Mouse (Mus musculus): ENCODE data around the gene Dip2b.

Dip2b gene

DNA sequence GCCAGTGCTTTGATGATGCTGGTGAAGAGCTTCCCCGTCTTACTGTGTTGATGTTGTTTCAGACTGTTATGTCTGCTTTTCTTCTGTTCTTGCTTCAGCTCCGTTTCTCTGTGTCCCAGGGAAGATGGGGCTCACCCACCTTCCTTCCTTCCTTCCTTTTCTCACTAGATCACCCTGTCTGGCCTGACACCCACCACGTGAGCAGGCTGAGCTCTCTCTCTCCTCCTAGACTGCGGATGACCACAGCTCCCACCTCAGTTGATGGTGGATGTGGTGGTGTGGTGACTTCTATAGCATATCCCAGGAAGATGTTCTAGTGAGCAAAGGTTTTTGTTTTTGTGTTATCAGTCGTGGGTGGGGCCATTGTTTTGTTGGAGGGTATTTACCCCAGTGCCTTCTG lies 85.4 kb downstream of the Dip2b start:
- DNase-seq (ENCODE audit: low read depth in 2 of 2, low spot score in 2 of 2), result peak; percentile 6 to 20

DNA sequence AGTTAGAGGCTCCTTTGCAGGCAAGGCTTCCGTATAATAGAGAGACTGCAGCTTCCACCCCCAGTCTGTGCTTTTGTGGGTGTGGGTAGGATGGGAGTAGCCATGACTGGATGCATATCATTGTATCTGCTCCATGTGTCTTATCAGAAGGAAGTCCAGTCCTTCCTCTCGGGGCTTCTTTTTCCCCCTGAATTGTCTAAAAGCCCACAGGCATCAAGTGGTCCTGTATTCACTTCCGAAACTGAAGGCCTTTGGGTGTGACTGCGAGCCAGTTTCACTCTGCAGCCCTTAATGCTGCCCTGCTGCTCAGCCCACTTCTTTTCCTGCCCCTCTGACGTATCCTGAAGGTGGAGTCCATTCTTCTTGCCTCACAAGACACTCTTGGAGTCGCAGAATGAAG lies 86.8 kb downstream of the Dip2b start:
- DNase-seq (ENCODE audit: low read depth in 2 of 2, low spot score in 2 of 2), result no peak

DNA sequence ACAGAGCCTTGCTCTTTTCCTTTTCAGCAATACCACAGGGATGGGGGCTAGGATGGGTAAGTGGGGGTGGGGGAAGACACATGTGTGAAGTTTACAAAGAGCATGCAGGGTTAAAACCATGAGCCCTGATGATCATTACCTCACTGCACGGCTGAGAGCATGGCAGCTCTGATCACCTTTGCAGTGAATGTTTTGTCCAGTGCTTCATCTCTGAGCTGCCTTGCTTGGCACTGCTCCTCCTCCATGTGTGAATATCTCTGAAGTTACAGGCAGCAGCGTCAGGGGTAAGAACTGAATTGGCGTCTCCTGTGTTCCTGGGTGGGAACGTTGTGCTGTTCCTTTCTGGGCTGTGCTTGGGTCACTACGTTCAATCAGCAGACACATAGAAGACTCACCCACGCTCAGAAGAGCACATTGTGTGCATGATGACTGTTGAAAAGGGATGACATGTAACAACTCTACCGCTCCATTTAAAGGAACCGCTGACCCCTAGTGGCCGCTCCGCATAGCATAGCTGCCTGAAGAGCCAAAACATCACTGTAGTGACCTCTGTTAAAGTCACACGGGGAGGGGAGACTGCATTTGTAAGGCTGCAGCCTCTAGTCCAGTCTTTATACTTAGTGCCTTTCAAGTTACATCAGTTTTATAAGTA lies 88.1 kb downstream of the Dip2b start:
- DNase-seq (ENCODE audit: low read depth in 2 of 2, low spot score in 2 of 2), result peak; percentile 71 to 80

DNA sequence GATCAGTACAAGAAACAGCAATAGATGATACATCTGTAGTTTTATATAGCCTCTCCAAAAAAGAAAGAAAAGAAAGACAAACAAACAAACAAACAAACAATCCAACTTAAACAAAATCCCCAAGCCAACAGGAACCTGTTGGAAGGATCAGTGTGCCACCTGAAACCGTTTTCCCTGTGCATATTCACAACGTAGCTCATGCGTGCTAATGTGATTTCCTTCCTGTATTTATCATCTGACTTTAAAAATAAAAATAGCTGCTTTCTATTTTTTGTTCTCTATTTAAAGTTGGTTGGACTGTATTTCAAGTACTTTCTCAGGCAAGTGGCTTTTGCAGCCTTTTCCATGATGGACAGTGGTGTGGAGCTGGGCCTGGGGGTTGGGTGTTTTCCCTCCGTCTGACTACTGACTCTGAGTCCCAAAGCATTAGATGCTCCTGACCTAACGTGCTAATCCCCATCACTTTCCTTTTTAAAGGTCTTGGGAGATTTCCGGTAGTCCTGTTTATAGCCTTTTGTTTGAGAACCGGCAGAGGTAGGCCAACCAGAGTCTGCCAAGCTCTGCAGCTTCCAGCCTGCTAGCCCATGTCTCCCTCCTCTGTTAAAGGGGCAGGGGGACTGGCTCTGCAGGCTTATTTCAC lies 90.8 kb downstream of the Dip2b start:
- no peak for DNase-seq (ENCODE audit: low read depth in 2 of 2, low spot score in 2 of 2)

DNA sequence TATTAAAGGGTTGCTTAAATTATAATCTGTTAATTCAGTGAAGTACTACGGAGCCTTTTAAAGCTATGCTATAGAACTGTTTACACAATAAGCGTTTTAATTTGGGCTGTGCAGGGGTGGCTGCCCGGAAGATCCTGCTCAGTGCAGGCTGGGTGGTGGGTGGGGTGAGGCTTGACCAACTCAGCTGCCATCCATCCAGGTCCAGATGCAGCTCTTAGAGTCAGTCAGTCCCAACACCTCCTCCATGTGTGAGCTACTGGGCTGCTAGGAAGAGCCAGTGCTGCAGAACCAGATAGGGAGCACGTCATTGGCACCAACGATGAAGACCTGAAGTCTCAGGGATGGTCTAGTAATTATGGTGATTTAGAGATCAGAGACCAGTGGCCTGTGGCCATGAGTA lies 101.2 kb downstream of the Dip2b start:
- no peak for DNase-seq (ENCODE audit: low read depth in 2 of 2, low spot score in 2 of 2)

DNA sequence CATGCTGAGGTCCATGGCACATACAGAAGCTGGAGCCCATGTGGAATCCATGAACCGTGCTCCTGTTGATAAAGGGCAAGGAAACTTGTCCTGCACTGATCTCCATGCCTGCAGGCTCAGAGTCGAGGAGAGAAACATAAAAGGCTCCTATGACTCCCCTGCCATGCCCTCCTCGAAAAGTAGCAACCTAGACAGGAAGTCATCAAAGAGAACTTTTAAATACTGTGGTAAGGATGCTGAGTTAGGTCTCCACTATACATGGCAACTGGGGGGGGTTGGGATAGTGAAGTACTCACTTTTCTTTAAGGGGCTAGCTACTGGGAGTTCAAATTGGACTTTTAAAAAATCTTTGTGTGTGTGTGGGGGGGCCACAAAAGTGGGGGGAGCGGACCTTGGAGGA lies 102.0 kb downstream of the Dip2b start:
- peak in 1 of 2 experiments; percentile 19 for DNase-seq (ENCODE audit: low read depth in 2 of 2, low spot score in 2 of 2)

DNA sequence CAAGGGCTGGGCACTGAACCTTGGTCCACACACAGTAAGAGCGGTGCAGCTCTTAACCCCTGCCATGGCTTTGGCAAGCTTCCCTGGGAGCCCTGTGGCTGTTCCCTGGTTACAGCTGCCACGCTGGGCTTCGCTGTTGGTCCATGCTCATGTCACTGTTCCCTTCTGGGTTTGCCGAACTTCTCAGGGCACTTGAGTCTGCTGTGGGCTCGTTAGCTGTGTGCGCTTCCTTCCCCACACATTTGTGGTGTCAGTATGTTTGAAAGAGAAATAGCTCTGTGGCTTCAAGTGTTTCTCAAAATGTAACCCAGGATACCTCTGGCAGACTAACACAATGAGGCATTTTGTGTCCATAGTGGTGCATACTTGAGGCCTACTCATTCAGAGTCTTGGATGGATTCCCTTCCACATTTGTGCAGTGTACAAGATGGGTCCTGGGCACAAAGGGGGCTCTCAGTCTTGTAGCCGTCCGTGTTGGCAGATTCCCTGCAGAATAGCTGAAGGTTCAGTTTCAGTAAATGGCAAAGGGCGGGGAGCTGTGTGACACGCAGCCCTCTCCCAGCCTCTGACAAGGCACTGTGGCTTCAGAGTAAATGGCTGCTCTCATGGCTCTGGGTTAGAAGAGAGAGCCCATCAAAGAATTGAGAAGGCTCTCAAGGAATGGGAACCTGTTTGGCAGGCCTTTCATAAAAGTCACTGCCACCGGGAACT lies 104.8 kb downstream of the Dip2b start:
- DNase-seq (ENCODE audit: low read depth in 2 of 2, low spot score in 2 of 2), result no peak

DNA sequence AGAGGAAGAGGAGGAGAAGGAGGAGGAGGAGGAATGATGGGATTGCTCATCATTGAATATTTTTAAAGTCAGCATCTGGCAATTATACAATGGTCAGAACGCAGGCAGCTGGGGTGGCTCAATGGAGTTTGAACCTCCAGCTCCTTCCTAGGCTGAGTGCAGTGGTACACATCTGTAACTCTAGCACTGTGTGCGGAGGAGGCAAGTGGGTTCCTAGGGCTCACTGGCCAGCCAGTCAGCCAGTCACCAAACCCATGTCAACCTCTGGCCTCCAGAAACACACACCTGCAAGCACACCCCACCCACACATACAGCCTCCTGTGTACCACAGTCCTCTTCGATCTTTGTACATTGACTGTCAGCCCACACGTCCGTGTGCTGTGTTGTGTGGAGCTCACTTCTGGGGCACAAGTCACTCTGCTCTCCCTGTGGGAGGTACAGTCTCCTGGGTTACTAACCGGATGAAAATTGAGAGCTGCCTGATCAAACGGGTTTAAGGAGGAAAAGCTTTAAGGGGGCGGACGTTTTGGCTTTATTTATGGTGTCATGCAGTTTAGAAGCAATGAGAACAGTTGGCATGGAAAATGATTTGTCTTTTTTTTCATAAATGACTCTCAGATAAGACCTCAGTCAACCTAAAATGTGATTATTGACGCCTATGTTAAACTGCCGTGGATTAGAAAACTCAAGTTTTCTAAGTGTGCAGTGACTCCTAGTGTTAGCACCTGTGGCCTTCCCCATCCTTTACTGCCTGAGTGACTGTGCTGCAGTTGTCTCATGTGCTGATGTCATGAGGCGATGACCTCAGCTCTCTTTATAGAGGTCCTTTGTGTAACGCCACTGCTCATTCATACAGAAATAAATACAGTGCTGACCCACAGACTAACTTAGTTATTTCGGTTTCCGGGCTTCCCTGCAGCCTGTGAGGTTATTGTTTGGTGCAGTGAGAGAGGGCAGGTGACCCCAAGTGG lies 106.7 kb downstream of the Dip2b start:
- DNase-seq (ENCODE audit: low read depth in 2 of 2, low spot score in 2 of 2), result no peak

DNA sequence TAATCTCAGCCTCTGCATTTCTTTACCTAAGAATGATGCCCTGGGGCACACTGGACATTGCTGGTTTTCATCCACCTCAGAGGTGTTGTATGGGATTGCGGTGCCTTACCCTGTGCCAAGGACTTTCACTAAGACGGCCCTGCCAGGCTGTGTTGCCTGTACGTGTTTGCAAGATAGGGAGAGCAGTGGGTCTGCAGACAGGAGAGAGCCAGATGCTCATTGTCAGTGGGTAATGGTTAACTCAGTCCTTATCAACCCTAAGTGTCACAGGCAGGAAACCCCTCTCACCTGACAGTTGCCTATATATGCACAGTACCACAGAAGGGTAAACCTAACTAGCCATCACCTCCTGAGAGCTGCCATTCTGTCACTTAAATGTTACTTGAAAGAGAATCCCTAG lies 107.5 kb downstream of the Dip2b start:
- DNase-seq (ENCODE audit: low read depth in 2 of 2, low spot score in 2 of 2), result no peak

DNA sequence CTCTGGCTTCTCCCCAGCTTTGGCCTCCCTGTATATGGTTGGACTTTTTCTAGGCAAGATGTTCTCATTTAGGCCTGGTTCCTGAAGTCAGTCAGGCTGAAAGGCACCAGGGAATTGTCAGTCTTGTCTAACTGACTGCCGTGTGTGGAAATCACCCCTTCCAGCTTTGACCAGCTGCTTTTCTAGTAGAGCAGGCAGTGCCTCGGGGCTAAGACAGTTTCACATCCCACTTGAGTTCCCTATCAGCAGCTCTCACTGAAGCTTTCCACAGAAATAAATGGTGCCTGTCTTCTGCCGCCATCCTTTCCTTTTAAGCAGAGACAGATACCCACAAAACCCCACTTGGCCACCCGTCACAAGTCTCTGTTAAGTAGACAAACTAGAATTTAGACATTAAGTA lies 112.1 kb downstream of the Dip2b start:
- DNase-seq (ENCODE audit: low read depth in 2 of 2, low spot score in 2 of 2), result no peak

DNA sequence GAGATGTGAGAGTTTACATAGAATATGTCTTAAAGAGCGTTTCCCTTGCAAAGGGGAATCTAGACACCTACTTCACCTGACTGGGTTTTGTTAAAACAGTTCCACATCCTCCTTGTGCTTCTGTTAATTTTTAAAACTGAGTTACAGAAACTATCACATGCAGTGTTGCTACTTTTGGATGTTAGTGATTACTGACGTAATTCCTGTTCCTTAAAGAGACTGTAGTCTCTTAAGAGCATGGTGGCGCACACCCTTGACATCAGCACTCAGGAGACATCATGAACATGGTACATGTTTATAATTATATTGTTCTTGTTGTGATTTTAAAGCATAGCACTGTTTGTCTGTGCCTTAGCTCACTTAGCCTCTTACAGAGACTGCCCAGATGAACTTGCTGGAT lies 113.9 kb downstream of the Dip2b start:
- DNase-seq (ENCODE audit: low read depth in 2 of 2, low spot score in 2 of 2), result no peak

DNA sequence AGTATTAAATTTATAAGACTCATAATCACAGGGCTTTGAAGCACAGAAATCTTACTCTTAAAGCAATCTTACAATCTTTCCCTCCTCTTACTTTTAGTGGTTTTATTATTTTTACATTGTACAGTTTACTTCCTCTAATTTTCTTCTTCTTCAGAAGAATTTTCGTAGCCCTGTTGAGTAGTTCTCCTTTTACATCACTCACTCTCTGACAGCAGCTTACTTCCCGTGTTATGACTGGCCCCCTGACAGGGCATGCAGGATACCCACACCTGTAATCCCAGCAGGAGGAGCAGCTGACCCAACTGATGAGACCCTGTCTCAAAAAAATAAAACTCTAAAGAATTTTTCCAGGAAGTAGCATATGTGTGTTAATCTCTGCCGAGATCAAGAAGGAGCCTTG lies 114.6 kb downstream of the Dip2b start:
- DNase-seq (ENCODE audit: low read depth in 2 of 2, low spot score in 2 of 2), result no peak

DNA sequence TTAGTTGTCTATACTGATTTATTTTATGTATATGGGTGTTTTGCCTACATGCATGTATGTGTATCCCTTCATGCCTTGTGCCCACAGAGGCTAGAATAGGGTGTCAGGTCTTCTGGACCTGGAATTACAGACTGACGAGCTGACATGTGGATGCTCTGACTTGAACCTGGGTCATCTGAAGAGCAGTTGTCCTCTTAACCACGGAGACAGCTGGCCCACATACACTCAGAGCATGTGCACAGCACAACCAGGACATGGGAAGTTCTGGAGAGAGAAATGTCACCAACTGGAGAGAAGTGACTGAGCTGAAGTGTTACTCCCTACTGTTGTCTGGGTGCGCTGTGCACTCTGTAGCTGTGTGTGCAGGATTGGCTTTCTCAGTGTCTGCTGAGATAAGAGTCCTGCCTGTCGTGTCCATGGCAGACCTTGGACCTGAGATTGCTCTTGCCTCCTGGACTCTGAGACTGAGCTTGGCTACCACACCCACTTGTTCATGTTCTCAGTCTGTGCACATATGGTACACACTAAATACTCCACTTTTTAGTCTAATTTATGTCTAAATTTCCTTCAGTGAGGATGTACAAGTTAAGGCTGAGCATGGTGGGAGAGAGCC lies 117.7 kb downstream of the Dip2b start:
- DNase-seq (ENCODE audit: low read depth in 2 of 2, low spot score in 2 of 2), result no peak

DNA sequence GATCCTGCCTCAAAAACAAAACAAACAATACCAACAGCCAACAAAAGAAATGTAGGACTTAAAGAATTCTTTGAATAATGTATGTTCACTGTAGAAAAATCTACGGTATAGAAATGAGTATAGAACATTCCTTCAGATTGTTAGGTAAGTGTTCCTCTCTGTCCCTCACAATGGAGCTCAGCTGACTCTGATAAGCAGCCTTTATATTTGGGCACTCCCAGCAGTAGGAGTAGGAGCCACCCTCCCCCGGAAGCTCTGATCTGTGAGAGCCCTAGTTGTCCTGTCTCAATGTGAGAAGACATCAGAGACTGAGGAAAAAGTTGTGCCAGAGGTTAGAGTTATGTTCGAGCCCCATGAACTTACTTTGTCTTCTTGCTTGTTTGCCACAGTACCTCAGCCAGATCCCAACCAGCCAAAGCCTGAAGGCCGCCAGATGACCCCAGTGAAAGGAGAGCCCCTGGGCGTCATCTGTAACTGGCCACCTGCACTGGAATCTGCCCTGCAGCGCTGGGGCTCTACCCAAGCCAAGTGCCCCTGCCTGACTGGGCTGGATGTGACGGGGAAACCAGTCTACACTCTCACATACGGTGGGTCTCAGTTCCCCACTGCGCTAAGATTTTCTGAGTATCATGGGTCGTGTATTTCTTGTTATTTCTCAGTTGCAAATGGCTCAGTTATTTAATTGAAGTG lies 118.5 kb downstream of the Dip2b start:
- no peak for DNase-seq (ENCODE audit: low read depth in 2 of 2, low spot score in 2 of 2)

DNA sequence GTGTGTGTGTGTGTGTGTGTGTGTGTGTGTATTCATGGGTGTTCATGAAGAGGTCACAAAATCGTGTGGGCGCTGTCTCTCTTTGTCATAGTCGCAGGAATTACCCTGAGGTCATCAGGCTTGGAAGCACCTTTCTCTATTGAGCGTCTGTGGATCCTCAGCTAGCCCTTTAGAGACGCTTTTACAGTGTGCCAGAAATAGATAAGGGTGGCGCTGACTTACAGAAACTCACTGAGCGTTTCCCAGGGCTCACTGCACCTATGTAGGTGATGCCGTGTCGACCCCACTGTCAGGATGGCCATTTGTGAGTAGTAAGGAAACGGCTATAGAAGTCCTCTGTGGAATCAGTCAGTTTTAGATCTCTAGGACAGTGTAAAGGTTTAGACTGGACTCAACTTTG lies 120.5 kb downstream of the Dip2b start:
- no peak for DNase-seq (ENCODE audit: low read depth in 2 of 2, low spot score in 2 of 2)

DNA sequence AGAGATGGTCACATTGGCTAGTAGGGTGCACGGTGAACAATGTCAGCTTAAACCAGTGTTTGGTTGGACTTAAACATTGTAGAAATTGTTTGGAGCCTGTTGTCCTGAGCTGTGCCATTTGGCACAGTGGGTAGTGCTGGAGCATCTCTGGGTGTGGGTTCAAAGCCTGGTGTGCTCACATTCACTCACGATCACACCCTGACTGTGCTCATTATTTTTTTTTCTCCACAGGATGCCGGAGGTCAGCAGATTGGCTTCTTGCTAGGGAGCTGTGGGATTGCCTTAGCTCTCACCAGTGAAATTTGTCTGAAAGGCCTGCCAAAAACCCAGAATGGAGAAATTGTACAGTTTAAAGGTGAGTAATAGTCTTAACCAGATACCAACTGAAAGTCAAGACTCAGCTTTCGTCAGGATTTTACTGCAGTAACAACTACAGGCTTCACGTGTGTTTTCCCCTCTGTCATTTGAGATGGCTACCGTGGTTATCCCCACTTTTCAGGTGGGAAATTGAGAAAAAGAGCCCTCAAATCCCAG lies 123.3 kb downstream of the Dip2b start:
- no peak for DNase-seq (ENCODE audit: low read depth in 2 of 2, low spot score in 2 of 2)

DNA sequence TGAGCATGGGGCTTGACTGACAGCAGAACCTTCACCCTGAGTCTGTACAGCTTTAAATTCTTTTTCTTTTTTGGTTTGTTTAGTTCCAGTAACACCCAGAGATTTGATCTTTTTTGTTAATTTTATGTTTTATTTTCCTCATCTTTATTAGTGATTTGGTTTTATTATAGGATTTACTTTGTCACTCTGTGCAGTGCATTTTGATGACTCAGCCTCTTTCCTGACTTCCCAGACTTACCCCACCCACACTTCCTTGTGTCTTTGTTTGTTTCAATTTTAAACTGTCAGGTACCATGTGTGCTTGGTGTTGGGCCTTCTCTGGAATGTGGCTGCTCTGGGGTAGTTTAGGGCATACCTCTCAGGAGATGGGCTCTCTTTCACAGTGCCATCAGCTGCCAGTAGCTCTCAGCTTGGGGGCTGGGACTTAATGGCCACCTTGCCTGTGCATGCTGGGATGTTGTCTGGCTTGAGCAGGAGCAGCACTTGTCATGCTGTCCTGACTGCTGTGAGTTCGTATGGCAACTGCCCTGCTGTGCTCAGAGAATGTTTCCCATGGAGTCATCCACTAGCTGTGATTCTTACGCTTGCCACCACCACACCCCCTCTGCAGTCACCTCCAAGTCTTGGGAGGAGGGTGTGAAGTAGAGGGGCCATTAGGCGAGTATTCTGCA lies 125.1 kb downstream of the Dip2b start:
- DNase-seq (ENCODE audit: low read depth in 2 of 2, low spot score in 2 of 2), result no peak

DNA sequence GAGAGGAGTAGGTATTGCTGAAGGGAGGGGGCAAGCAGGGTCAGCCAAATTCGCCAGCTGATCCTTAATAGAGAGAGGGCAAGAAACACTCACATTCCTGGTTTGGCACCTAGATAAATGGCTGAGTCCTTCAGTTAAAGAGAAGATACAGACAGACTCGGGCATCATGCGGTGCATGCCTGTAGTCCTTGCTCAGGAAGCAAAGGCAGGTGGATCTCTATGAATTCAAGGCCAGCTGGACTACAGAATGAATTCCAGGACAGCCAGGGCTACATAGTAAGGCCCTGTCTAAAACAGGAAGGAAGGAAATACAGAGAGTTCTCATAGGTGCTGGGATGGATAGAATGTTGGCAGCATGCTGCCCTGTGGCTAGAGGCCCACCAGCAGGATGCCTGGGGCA lies 128.0 kb downstream of the Dip2b start:
- DNase-seq (ENCODE audit: low read depth in 2 of 2, low spot score in 2 of 2), result no peak

DNA sequence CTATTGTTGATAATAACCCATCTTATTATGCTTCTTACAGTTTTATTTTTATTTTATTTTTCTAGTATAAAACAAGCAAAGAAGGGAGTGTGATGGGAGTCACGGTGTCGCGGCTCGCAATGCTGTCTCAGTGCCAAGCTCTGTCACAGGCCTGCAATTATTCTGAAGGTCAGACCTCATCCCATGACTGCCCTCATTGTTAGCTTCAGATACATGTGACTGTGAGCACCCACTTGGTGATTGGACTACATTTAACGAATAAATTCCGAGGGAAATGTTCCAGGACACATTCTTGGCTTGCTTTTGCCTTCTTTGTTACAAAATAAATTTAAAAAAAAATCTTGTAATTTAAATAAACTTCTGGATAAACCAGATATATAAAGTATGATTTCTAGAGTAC lies 129.3 kb downstream of the Dip2b start:
- no peak for DNase-seq (ENCODE audit: low read depth in 2 of 2, low spot score in 2 of 2)

DNA sequence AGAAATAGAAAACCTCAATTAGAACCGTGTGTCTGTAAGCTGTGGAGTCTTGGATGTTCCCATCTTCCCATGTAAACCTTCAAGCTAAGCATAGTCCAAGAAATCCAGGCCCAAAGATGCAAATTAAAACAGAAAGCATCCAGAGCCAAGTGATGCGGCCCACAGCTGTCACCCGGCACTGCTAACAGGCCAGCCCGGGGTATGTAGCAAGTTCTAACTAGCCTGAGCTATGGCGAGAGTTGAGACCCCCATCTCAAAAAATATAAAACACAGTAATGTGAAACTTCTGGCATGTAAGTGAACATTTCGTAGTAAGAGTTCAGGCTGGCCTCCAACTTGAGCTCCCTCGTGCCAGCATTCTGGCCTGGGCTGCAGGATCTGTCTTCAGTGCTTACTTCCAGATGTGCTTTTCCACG lies 129.7 kb downstream of the Dip2b start:
- no peak for DNase-seq (ENCODE audit: low read depth in 2 of 2, low spot score in 2 of 2)
